Mouse (Mus musculus): Measurements from ENCODE around the gene Rnf10.

The Rnf10 gene

DNA sequence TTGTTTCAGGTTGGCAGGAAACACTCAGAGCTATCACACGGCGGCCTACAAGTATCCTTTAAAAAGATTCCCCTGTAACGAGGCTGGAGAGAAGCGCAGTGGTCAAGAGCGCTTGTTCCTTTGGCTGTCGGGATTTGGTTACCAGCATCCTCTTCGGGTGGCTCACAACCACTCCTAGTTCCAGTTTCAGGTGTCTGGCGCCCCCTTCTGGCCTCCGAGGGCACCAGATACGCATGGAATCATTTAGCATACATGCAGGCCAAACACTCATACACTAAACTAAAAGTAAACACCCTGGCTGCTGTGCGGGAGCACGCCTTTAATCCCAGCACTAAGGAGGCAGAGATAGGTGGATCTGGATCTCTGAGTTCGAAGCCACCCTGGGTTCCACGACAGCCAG, 3.3 kb upstream of the Rnf10 start:
- DNase-seq (ENCODE audit: low spot score), result no peak

DNA sequence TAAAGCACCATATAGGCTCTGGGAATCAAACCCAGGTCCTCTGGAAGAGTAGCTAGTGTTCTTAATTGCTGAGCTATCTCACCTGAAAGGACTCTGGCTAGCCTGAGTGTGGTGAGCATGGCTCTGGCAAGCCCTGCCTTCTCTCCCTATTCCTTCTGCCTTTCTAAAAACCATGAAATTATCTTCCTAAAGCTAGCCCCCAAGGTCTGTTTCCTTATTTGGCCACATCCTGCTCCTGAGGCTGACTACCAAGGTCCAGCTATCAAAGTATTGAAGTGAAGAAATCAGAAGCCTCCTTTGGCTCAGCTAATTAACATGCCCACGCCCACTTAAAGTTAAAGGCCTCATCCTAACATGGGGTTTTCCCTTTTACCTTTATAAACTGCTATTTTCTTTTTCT, 2.1 kb upstream of the Rnf10 start:
- DNase-seq (ENCODE audit: low spot score), result no peak

DNA sequence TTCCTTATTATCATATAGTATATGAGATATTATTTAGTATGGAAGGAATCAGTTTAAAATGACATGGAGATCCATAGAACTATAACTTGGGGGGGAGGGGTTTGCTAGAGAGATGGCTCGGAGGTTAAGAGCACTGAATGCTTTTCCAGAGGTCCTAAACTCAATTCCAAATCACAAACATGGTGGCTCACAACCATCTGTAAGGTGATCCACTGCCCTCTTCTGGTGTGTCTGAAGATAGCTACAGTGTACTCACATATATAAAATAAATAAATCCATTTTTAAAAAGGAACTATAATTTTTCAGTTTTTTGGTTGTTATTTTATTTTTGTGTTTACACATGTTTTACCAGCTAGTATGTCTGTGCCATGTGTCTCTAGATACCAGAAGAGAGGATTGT, 1.7 kb upstream of the Rnf10 start:
- no peak for DNase-seq (ENCODE audit: low spot score)

DNA sequence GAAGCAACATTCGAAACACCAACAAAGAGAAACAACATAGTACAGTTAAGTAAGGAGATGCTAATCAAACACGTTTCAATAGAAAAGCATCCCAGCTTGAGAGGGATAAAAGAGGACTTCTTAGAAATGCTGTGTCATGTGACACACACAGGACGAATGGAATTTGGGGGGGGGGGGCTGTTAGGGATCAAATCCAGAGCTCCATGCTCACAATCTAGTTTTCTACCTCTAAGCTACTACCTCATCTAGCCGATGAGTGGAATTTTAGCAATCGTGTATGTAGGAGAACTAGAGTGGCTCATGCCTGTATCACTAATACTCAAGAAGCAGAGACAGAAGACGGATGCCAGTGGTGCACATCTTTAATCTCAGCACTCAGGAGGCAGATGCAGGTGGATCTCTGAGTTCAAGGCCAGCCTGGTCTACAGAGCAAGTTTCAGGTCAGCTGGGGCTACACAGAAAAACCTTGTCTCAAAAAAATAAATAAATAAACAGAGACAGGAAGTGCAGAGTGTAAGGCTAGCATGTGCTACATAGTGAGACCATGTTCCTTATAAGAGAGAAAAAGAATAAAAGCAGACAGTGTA, 944 bp upstream of the Rnf10 start:
- DNase-seq (ENCODE audit: low spot score), result no peak

DNA sequence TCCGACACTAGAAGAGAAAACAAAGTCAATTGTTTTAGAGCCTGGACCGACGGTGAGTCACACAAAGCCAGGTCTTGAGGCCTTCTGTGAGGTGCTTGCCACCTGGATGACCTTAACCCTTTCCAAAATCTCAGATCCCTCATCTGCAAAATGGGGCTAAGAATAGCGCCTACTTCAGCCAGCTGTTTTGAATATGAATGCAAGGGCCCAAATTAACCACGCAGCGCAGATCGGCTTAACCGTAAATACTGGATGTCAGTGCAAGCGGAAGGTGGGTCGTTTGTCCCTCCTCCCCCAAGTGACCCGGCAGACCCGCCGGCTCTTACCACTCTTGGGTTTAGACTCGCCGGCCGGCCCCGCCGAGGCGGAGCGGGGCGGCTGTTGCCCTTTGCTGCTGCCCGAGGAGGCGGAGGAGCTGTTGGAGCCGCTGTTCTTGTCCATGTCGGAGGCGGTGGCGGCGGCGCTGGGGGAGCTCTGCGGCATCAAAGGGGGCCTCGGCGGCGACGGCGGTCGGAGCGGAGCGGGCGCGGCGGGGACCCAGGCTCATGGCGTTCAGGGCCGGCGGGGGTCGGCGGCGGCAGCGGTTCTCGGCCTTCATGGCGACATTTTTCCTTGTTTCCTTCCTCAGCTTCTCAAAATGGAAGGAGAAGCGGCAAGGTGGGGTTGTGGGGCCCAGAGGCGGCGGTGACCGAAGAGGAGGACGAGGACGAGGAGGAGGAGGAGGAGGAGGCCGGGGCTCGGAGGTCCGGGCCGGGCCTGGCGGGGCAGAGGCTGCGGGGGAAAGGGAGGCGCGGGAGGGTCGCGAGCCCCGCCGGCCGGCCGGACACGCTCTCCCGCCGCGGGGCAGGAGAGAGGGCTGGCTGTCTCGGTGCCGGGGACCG, 527 bp downstream of the Rnf10 start:
- no peak for DNase-seq (ENCODE audit: low spot score)

DNA sequence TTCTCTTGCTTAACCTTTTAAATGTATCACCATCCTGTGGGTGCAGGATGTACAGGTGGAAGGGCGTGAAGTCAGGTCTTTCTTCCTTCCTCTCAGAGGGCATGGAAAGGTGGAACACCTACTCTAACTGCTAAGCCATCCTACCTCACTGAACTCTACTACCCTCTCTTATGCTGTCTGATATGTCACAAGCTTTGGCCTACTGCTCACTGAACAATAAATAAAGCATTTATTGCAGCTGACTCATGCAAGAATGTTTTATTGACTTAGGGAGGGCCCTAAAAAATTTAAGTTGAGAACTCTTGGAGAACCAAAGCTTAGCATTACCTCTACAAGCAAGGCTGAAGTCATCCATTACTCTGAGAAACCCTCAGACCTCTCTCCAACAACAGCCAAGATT, 2.7 kb downstream of the Rnf10 start:
- DNase-seq (ENCODE audit: low spot score), result no peak

DNA sequence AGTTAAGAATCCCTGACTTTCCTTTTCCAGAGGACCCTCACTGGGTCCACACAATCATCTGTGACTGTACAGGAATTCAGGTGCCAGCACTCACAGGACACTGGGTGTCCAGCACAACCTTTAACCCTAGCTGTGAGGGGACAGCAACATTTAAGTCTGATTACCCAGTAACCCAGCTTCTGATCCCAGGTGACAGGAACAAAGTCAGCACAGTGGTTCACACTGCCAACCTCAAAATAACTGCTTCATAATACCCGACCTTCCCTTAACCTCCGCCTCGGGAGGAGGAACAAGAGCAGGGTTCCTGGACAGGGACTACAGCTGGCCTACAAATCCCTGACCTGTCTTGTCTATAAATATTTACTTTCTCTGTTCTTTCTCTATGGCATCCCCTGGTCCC, 4.4 kb downstream of the Rnf10 start:
- no peak for DNase-seq (ENCODE audit: low spot score)

DNA sequence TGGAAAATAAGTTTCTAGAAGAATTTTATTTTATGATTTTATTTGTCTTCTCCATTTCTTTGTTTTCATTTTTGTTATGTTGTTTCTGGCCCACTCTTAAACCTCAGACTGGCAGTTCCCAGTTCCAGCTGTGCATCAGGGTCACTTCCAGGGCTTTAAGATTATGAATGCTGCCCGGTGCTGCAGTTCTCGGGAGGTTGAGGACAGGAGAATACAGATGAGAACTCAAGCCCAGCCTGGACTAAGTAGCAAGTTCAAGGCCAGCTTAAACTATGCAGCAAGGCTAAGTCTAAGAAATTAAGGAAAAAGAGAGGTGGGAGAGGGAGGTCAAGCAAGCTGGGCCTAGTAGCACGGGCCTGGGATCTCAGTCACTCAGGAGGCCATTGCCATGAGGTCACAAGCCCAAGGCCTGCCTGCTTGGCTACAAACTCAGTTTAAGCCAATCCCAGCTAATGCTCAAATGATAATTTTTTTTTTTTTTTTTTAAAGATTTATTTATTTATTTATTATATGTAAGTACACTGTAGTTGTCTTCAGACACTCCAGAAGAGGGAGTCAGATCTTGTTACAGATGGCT, 5.1 kb downstream of the Rnf10 start:
- DNase-seq (ENCODE audit: low spot score), result no peak

DNA sequence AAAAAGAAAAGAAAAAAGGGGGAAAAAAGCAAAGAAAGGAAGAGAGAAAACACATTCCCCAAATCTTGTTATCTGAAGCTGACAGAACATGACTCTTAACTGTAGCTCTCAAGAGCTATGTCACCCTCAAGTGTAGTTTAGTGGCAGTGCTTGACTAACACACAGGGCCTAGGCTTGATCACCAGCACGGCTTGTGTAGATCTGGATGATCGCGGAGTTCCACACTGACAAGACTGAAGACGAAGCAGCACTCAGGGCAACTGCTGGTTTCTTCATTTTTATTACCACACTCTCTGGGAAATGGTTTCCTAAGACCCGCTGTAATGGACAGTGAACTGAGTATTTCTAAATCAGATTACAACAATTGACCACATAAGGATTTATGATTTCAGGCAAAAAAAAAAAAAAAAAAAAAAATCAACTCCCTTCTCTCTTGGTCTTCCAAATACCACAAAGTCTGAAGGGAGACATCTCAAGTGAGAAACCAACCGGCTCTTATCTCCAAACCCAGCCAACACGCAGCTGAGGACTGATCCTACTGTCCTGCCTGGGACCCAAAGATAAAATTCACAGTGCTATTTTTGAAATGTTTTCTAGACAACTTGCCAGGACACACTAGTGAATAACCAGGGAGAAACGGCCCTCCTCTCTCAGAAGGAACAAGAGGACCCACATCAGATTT, 5.8 kb downstream of the Rnf10 start:
- no peak for DNase-seq (ENCODE audit: low spot score)

DNA sequence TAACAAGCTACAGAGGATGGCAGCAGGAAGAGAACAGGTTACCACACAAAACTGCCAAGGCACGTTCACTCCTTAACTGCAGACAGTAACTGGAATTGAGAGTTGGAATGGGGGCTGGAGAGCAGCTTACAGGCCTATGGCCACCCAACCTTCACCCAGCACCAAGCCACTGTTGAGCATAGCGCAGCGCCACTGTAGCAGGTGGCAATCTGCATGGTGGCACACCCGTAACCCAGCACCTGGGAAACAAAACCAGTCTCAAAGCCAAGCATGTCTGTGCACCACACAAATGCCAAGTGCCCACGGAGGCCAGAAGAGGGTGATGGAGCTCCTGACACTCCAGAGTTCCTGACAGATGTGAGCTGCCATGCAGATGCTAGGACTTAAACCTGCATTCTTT, 6.4 kb downstream of the Rnf10 start:
- no peak for DNase-seq (ENCODE audit: low spot score)

DNA sequence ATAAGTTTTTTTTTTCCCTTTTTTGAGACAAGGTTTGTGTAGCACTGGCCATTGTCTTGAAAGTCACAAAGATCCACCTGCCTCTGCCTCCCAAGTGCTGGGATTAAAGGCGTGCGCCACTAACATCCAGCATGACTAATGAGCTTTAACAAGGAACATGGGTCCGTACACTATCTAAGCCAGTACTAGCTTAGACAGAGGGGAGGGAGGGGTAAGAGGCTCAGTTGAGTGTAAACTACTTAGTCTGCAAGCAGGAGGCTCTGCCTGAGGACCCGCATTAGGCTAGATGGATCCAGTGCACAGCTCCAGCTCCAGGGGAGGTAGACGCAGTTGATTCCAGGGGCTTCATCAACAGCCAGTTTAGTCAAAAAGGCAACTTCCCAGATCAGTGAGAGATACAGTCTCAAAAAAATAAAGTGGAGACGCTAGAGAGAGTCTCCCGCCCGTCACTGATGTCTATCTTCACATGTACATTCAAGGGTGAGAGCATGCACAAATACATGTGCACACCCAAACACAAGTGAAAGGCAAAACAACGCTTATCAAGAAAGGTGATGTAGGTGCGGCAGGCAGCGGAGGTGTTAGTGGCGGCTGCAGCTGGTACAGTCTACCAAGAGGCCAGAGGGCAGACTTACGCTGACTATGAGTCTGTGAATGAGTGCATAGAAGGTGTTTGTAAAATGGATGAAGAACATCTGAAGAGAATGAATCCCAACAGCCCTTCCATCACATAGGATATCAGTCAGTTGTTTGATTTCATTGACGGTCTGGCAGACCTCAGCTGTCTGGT, 10.0 kb downstream of the Rnf10 start:
- no peak for DNase-seq (ENCODE audit: low spot score)

DNA sequence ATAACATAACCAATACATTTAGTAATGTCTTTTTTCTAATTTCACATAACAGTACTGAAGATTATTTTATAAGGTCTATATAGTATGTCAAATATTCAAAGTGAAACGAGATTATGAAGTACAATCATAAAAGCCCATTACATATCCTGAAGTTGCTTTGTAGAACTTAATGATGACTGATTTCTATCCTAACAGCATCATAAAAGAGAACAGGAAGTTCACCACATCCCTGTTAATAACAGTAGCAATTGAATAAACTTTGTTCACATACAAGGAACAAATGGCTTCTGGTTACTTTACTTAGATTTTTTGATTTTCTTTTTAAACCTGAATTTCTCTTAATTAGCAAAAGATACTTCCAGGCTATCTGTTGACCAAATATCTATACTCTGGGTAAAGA, 10.8 kb downstream of the Rnf10 start:
- no peak for DNase-seq (ENCODE audit: low spot score)

DNA sequence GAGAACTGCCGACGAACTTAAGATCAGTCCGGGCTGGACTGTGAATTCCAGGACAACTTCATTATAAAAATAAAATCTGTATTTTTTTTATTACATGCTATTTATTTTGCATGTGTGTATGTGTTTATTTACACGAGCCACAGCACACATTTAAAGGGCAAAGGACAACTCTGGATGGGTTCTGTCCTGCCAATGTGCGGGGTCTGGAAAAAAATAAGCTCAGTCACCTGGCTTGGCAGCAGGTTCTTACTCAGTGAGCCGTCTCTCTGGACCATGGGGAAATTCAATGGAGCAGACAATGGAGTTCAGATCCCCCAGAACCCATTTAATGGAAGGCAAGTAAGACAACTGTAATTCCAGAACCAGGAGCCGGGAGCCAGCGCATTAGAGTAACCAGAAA, 11.6 kb downstream of the Rnf10 start:
- no peak for DNase-seq (ENCODE audit: low spot score)

DNA sequence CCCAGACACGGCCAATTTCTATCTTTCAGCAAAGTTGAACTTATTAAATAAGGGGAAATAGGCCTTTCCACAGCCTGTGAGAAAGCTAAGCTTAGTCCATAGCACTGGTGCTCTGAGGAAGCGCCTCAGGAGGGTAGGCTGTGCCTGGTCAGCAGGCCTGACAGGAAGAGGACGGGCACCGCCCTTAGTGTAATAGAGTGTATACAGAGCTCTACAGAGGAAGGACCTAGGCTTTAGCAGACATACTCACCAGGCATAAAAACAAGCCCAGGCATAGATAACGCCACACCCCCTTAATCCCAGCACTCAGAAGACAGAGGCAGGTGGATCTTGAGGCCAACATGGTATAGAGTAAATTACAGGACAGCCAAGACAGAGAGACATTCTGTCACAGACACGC, 12.3 kb downstream of the Rnf10 start:
- no peak for DNase-seq (ENCODE audit: low spot score)

DNA sequence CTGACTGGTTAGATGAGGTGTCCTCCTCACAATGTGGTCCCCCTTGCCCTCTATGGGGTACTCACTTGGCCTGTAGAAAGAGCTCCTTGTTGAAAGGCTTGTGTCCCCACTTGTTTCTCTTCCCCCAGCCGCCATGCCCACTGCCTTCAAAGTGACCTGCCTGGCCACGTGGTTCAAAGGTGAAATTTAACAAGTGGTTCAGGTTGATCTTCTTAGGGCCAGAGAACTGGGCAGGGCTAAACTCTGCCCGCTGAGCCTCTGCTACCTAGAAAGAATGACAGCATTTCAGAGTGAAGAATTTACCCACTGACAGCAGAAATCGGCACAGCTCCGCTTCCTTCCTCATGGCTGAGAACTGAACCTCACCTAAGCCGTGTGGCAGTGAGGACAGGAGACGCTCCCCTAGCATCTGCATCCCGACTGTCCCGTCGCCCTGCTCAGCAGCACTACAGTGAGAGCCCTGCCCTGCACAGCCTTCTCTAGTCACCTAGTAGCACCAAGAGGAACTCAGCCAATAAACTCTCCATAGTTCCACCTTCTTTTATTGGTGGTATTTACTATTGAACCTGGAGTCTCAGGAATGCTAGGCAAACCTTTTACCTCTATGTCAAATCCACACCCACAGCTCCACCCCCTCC, 15.7 kb downstream of the Rnf10 start:
- DNase-seq (ENCODE audit: low spot score), result no peak

DNA sequence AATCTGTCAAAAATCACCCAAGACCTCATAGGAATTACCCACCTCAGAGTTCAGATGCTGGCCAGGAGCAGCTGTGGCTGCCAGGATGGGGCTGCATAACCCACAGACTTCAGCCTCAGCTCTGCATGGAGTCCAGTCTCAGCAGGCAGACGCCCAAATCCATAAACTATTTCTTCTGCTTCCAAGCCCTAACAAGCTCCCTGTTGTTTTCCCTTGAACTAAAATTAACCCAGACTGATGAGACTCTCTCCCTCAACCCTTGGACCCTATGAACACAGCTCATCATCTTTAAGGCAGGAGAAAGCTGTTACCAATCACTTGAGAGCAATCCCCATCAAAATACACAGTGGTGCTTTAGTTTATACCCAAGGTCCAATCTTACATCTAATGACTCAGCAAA, 17.2 kb downstream of the Rnf10 start:
- no peak for DNase-seq (ENCODE audit: low spot score)

DNA sequence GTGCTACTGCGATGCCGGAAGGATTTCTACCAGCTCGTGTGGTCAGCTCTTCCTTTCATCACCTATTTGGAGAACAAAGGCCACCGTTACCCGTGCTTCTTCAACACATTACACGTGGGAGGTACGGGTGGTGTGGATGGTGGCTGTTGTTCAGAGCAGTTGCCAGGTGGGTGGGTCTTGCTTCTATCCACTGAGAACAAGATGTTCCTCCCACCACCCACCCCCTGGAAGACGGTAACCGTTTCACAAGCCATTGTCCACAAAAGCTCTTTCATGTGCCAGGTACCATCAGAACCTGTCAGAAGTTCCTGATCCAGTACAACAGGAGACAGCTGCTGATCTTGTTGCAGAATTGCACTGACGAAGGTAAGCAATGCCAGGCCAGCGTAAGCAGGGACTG, 32.5 kb downstream of the Rnf10 start:
- no peak for DNase-seq (ENCODE audit: low spot score)

DNA sequence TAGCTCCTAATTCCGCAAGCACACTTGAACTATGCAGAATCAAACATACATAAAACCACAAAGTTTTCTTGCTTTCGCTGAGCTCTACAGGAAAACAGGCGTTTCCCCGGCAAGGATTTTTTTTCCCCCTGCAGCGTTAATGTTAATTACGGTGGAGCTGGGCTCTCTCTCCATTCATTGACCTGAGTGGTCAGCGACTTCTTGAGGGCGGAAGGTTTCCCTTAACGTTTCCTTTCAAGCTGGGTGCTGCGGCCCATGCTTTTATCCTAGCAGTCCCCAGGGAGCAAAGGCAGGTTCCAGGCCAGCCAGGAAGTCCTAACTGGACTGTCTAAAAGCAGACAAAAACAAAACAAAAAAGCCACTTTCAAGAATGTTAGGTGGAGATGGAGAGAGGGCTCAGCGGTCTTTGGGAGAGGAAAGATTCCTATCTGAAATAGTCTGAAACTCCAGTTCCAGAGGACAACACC, 33.9 kb downstream of the Rnf10 start:
- DNase-seq (ENCODE audit: low spot score), result no peak

DNA sequence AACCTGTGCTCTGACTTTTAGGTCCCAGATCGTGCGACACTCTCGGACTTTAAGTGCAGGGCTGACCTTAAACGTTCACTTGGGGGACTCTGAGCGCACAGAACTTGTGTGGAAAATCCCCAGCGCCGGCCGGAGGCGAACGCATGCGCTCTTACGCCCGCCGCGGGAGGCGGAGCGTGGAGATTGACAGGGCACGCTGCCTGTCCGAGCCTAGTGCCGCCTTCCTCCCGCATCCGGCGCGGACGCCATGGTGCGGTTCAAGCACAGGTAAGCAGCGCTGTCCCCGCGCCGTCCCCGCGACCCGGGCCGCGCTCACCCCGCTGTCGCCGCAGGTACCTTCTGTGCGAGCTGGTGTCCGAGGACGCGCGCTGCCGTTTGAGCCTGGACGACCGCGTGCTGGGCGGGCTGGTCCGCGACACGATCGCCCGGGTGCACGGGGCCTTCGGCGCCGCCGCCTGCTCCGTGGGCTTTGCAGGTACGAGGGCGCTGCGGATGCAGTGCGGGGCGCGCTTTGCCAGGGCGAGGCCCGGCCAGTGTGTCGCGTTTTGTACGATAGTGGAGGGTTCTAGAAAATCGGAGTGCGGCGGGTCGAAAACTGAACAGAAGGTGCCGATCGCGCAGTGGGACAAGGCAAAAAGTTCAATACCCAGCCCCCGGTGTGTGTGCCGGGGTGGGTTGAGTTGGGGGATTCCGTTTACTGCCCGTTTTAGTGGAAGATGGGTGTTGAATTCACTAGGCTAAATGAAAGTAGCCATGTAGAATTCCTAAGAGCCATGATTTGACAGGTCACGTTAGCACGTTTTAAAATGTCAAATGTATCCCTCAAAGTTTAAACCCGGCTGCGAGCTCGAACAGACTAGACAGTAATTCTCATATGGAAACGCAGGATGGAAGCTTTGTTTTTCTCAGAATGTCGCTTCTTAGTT, 34.6 kb downstream of the Rnf10 start:
- DNase-seq (ENCODE audit: low spot score), result peak; percentile 62

DNA sequence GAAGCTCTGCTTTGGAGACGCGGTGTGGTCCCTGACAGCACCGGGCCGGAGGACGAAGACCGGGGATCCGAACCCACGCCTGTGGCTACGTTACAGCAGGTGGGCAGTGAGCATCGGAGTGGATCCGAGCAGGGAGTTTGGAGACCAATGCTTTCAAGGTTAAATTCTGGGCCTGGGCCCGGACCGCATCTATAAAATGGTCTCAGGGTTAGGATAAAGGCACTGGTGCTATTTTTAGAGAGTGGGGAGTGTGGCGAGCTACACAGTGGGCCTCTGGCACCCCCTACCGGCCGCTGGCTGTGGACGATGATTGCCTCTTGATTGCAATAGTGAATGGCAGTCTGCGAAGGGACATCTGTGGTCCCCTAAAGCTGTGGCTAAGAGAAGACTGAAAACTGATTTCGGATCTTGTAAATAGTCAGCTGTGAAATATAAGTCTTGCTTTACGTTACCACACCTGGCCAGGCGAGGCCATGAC, 36.9 kb downstream of the Rnf10 start, which contains the start of gene Pop5:
Gene Pop5 (plus strand): TSS at position 51 of the 478 bp plus-strand sequence.
- DNase-seq (ENCODE audit: low spot score), result peak; percentile 68

All from urinary bladder, postnatal 10 days (tissue).